Mouse (Mus musculus): ENCODE data around the gene Wiz. TPM values are rescaled to one million over a fixed set of nuclear protein-coding genes. Genes with fewer than 3 reads are reported as not detected.

The Wiz gene
- polyA plus RNA-seq, 1 experiment from 2014 or later: 16.2 TPM

DNA sequence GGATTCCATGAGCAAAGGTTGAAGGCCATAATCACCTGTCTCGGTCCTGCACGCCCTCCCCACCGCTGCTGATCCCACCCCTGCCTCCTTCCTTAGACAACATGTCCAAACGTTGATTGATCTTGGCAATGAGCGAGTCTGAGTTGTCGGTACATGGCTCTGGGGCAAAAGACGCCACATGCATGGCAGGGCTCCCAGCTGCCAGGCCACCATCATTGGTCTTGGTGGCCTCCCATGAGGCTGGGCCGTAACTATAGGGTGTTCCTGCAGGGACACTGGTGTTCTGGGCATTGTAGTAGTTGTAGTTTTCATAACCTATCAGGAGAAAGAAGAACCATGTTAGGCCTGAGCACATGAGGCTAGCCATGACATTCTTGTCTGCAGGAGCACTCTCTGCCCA, 72.2 kb downstream of the Wiz start:
- Histone ChIP-seq H3K4me2 (no peak overlapping the region), H3K36me3 (ENCODE audit: control insufficient read depth, insufficient read depth, low read length) (peaks cover 51% of the 10 kb centered on the region), H3K4me3 (ENCODE audit: low read depth, low read length) (no peak overlapping the region), H3K27ac (ENCODE audit: low read depth, low read length) (no peak overlapping the region), H3K27me3 (ENCODE audit: control insufficient read depth, insufficient read depth, low read length) (no peaks in the 10 kb centered on the region), H3K4me1 (ENCODE audit: control insufficient read depth, insufficient read depth, low read length) (peaks cover 5% of the 10 kb centered on the region), H3K9ac (ENCODE audit: low read depth, low read length) (no peak overlapping the region), H3K9me3 (replicated peaks; ENCODE audit: control insufficient read depth, low read length) (no peaks in the 10 kb centered on the region)
- WGBS (ENCODE audit: insufficient replicate concordance): 95% methylated on average over 8 of the region's 8 CpGs
- no peak for ATAC-seq (replicated peaks; ENCODE audit: insufficient number of reproducible peaks, low FRiP score, low TSS enrichment)

GRCm38 (mm10) chr17:32315560-32315959, 73.7 kb downstream of the Wiz start:
- H3K4me2 ChIP-seq: no peak overlapping the region
- H3K27ac ChIP-seq (ENCODE audit: low read depth, low read length): no peak overlapping the region
- no peaks in the 10 kb centered on the region for H3K27me3 ChIP-seq (ENCODE audit: control insufficient read depth, insufficient read depth, low read length)
- peaks cover 60% of the 10 kb centered on the region for H3K36me3 ChIP-seq (ENCODE audit: control insufficient read depth, insufficient read depth, low read length)
- 92% methylated on average over 5 of the region's 5 CpGs for WGBS (ENCODE audit: insufficient replicate concordance)
- no peak overlapping the region for H3K9ac ChIP-seq (ENCODE audit: low read depth, low read length)
- no peak overlapping the region for H3K4me3 ChIP-seq (ENCODE audit: low read depth, low read length)
- peaks cover 5% of the 10 kb centered on the region for H3K4me1 ChIP-seq (ENCODE audit: control insufficient read depth, insufficient read depth, low read length)
- no peak for ATAC-seq (replicated peaks; ENCODE audit: insufficient number of reproducible peaks, low FRiP score, low TSS enrichment)
- H3K9me3 ChIP-seq (replicated peaks; ENCODE audit: control insufficient read depth, low read length): no peaks in the 10 kb centered on the region

- WGBS (ENCODE audit: insufficient replicate concordance): 72% methylated on average over 5 of the region's 5 CpGs
- H3K4me3 ChIP-seq (ENCODE audit: low read depth, low read length): no peak overlapping the region
- peaks cover 74% of the 10 kb centered on the region for H3K36me3 ChIP-seq (ENCODE audit: control insufficient read depth, insufficient read depth, low read length)
- no peak overlapping the region for H3K4me2 ChIP-seq
- no peaks in the 10 kb centered on the region for H3K9me3 ChIP-seq (replicated peaks; ENCODE audit: control insufficient read depth, low read length)
- no peak overlapping the region for H3K9ac ChIP-seq (ENCODE audit: low read depth, low read length)
- peaks cover under 1% of the 10 kb centered on the region; the same call in 1 of the 2 replicates for H3K4me1 ChIP-seq (ENCODE audit: control insufficient read depth, insufficient read depth, low read length)
- H3K27me3 ChIP-seq (ENCODE audit: control insufficient read depth, insufficient read depth, low read length): no peaks in the 10 kb centered on the region
- ATAC-seq (replicated peaks; ENCODE audit: insufficient number of reproducible peaks, low FRiP score, low TSS enrichment): no peak
- H3K27ac ChIP-seq (ENCODE audit: low read depth, low read length): no peak overlapping the region
Observed at GRCm38 (mm10) chr17:32313892-32314291, 75.3 kb downstream of the Wiz start.

- H3K9ac ChIP-seq (ENCODE audit: low read depth, low read length): no peak overlapping the region
- WGBS (ENCODE audit: insufficient replicate concordance): 95% methylated on average over 8 of the region's 8 CpGs
- H3K4me1 ChIP-seq (ENCODE audit: control insufficient read depth, insufficient read depth, low read length): no peaks in the 10 kb centered on the region
- H3K36me3 ChIP-seq (ENCODE audit: control insufficient read depth, insufficient read depth, low read length): peaks cover 76% of the 10 kb centered on the region
- H3K9me3 ChIP-seq (replicated peaks; ENCODE audit: control insufficient read depth, low read length): no peaks in the 10 kb centered on the region
- H3K27me3 ChIP-seq (ENCODE audit: control insufficient read depth, insufficient read depth, low read length): no peaks in the 10 kb centered on the region
- H3K4me3 ChIP-seq (ENCODE audit: low read depth, low read length): no peak overlapping the region
- H3K27ac ChIP-seq (ENCODE audit: low read depth, low read length): no peak overlapping the region
- H3K4me2 ChIP-seq: no peak overlapping the region
- no peak for ATAC-seq (replicated peaks; ENCODE audit: insufficient number of reproducible peaks, low FRiP score, low TSS enrichment)
Observed at GRCm38 (mm10) chr17:32312801-32313200, 76.4 kb downstream of the Wiz start.

- Histone ChIP-seq H3K9ac (ENCODE audit: low read depth, low read length) (no peak overlapping the region), H3K27me3 (ENCODE audit: control insufficient read depth, insufficient read depth, low read length) (no peaks in the 10 kb centered on the region), H3K4me3 (ENCODE audit: low read depth, low read length) (no peak overlapping the region), H3K4me2 (no peak overlapping the region), H3K9me3 (replicated peaks; ENCODE audit: control insufficient read depth, low read length) (no peaks in the 10 kb centered on the region), H3K27ac (ENCODE audit: low read depth, low read length) (no peak overlapping the region), H3K4me1 (ENCODE audit: control insufficient read depth, insufficient read depth, low read length) (no peaks in the 10 kb centered on the region), H3K36me3 (ENCODE audit: control insufficient read depth, insufficient read depth, low read length) (peaks cover 64% of the 10 kb centered on the region)
- WGBS (ENCODE audit: insufficient replicate concordance): 85% methylated on average over 4 of the region's 4 CpGs
- ATAC-seq (replicated peaks; ENCODE audit: insufficient number of reproducible peaks, low FRiP score, low TSS enrichment): no peak
Observed at GRCm38 (mm10) chr17:32307963-32308362, 81.3 kb downstream of the Wiz start.

Small RNAs within 50 kb of the gene (microRNA-seq; reads per million reads assigned to microRNA genes)
- not detected for gene Gm22201 (ENCODE audit: borderline number of aligned reads)

Other genes with a start within 250 kb of the Wiz start
- 6.8 and 6.9 TPM in 2 replicates for gene Notch3, start 222.6 kb downstream of the Wiz start, polyA plus RNA-seq (2014; fragmentation: Nextera tagmentation; extraction: Ambion mirVana)
- gene Ephx3, start 199.9 kb downstream of the Wiz start, polyA plus RNA-seq (2014; fragmentation: Nextera tagmentation; extraction: Ambion mirVana): not detected in 2 replicates
- 67.1 and 76.2 TPM in 2 replicates for gene Brd4, start 104.7 kb downstream of the Wiz start, polyA plus RNA-seq (2014; fragmentation: Nextera tagmentation; extraction: Ambion mirVana)
- gene Akap8, start 68.2 kb downstream of the Wiz start, polyA plus RNA-seq (2014; fragmentation: Nextera tagmentation; extraction: Ambion mirVana): 44.2 and 44.3 TPM in 2 replicates
- gene Akap8l, start 38.8 kb downstream of the Wiz start, polyA plus RNA-seq (2014; fragmentation: Nextera tagmentation; extraction: Ambion mirVana): 59.0 and 63.8 TPM in 2 replicates
- 0.94 and 1.3 TPM in 2 replicates for gene Rasal3, start 14.1 kb upstream of the Wiz start, polyA plus RNA-seq (2014; fragmentation: Nextera tagmentation; extraction: Ambion mirVana)
- 0.34 TPM in 1 of 2 replicates, not detected in the other for gene Pglyrp2, start 34.7 kb upstream of the Wiz start, polyA plus RNA-seq (2014; fragmentation: Nextera tagmentation; extraction: Ambion mirVana)
- not detected in 2 replicates for gene Cyp4f39, start 63.3 kb upstream of the Wiz start, polyA plus RNA-seq (2014; fragmentation: Nextera tagmentation; extraction: Ambion mirVana)
- gene Cyp4f17, start 116.6 kb upstream of the Wiz start, polyA plus RNA-seq (2014; fragmentation: Nextera tagmentation; extraction: Ambion mirVana): 4.6 and 5.1 TPM in 2 replicates
- gene Cyp4f16, start 147.1 kb upstream of the Wiz start, polyA plus RNA-seq (2014; fragmentation: Nextera tagmentation; extraction: Ambion mirVana): 12.6 and 15.9 TPM in 2 replicates
- gene Cyp4f37, start 231.9 kb upstream of the Wiz start, polyA plus RNA-seq (2014; fragmentation: Nextera tagmentation; extraction: Ambion mirVana): not detected in 2 replicates

All from heart, embryonic 11.5 days (tissue).